Mouse (Mus musculus) kidney, adult 2 months (tissue): ENCODE data around the gene Tbc1d24. TPM values are rescaled to one million over a fixed set of nuclear protein-coding genes. Genes with fewer than 3 reads are reported as not detected.

Experiments
- DNase-seq: peaks from one replicate; pipeline ENCODE4 v3.0.0; 2021
- H3K27ac ChIP-seq: fragments of 200-500 bp; 2 replicates; pipeline ENCODE4 v1.5.1; 2012; ENCODE audit warnings: low read depth, low read length, control low read depth, inconsistent platforms; ENCODE audit not compliant: insufficient read depth
- H3K27me3 ChIP-seq: fragments of 200-500 bp; replicated peaks from 2 replicates; pipeline ENCODE4 v1.6.1; 2012; ENCODE audit warnings: mild to moderate bottlenecking, moderate library complexity, low read length, inconsistent platforms; ENCODE audit not compliant: control insufficient read depth, insufficient read depth
- H3K36me3 ChIP-seq: fragments of 200-500 bp; 2 replicates; pipeline ENCODE4 v1.6.1; 2012; ENCODE audit warnings: mild to moderate bottlenecking, moderate library complexity, low read length, inconsistent platforms; ENCODE audit not compliant: control insufficient read depth, insufficient read depth
- H3K4me1 ChIP-seq: fragments of 200-500 bp; 2 replicates; pipeline ENCODE4 v1.6.1; 2011; ENCODE audit warnings: low read length; ENCODE audit not compliant: control insufficient read depth, insufficient read depth
- H3K4me3 ChIP-seq: fragments of 200-500 bp; 2 replicates; pipeline ENCODE4 v1.5.1; 2011; ENCODE audit warnings: mild to moderate bottlenecking, low read depth, low read length, control low read depth; ENCODE audit not compliant: insufficient read depth
- CTCF ChIP-seq: fragments of 200-500 bp; conservative IDR thresholded peaks from 2 replicates; pipeline ENCODE4 v1.5.1; 2011; ENCODE audit warnings: low read depth, mild to moderate bottlenecking, control low read depth, low read length, moderate library complexity, mixed read lengths; ENCODE audit not compliant: insufficient read depth, insufficient read length
- POLR2A ChIP-seq: fragments of 200-500 bp; IDR thresholded peaks from one replicate; pipeline ENCODE4 v1.6.1; 2011; ENCODE audit warnings: low read depth, low read length, control low read depth
- WGBS: fragments of 180-500 bp; shearing (Covaris S2); methylation state at CpG from one replicate; pipeline ENCODE4 v1.1.7; 2018; 5-methylcytosine and 5-hydroxymethylcytosine counted together
- polyA plus RNA-seq: library from polyadenylated mRNA; depleted of rRNA; stranded (reverse); fragments of >200 nt; gene quantifications from 2 replicates; pipeline ENCODE4 v1.2.3, GENCODE M21; 2012

Tbc1d24 gene
- polyA plus RNA-seq, 1 experiment, result 15.0 TPM

- no peak for DNase-seq
- TF ChIP-seq CTCF, result no peak
- TF ChIP-seq POLR2A, result no peak
- WGBS, result 93% methylated on average over 3 of the region's 3 CpGs
- H3K36me3 ChIP-seq, result no peaks in the 10 kb centered on the region
- H3K4me1 ChIP-seq, result peaks cover 8% of the 10 kb centered on the region; the same call in 1 of the 2 replicates
- no peak overlapping the region for H3K27ac ChIP-seq
- H3K4me3 ChIP-seq, result no peak overlapping the region
- H3K27me3 ChIP-seq, result no peaks in the 10 kb centered on the region
These were observed 4.5 kb upstream of the Tbc1d24 start for GRCm38 (mm10) chr17:24209916-24210240.

DNA sequence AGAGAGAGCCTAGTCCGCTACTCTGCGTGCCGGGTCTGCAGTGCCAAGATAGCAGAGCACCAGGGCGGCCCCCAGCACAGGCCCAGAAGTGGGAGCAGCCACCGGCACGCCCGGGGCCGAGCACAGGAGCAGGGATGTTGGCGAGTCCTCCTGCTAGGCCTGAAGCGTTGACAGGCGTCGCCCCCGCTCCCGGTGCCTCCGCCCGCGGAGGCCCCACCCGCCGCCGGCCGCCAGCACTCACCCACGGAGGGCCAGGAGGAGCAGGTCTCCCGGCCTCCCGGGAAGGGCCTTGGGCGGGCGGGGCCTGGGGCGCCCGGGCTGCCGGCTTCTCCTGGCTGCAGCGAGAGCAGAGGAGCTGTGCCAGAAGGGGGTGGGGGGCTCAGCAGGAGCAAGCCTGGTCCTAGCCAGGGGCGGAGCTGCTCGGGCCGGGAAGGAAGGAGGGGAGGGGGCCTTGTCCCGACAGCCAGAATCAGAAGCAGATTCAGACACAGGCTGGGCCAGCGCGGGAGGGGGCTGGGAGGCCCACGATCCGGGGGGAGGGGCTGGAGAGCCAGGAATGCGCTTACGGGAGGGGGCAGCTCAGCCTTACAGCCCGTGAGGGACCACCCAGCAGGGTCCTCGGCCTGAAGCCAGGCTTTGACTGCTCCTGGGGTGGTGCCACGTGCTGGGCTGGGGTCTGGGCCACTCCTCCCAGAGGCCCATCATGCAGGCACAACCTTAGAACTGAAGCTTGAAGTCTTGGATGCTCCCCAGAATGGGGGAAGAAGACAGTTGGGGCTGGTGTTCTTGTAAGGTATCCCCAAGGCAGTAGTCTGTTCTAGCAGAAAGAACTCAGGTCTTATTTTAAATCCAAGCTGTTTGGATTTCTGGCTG, 3.9 kb upstream of the Tbc1d24 start, which contains the start of gene Ntn3:
Gene Ntn3, minus strand, starts transcription at position 489 of the 873 bp plus-strand sequence.
- no peak within 1 kb of the TSS for H3K27ac ChIP-seq
- peak; percentile 23 for DNase-seq
- no peaks in the 10 kb centered on the region for H3K36me3 ChIP-seq
- no peaks in the 10 kb centered on the region for H3K27me3 ChIP-seq
- H3K4me1 ChIP-seq, result peaks cover 8% of the 10 kb centered on the region; the same call in 1 of the 2 replicates
- no peak for TF ChIP-seq CTCF
- WGBS, result 11% methylated on average over 43 of the region's 43 CpGs
- H3K4me3 ChIP-seq, result peak within 1 kb of the TSS; percentile 45

DNA sequence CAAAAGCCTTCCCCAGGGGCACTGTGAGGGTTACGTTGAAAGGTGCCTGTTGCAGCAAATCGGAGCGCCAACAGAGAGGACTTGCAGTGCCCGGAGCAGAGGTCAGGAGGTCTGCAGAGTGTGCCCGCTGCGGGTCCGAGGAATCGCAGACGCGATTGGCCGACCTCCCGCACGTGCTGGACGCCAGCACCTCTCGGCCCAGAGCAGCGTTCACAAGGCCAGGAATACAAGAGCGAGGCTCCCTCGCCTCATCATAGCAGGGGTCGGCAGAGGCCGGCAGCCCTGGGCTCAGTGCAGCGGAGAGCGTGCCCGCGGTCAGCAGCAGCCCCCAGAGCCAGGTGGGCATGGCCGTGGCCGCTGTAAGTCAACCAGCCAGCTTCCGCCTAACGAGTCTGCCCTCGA, 3.3 kb upstream of the Tbc1d24 start:
- peak overlapping the region; percentile 45 for H3K4me3 ChIP-seq
- H3K4me1 ChIP-seq, result peaks cover 8% of the 10 kb centered on the region; the same call in 1 of the 2 replicates
- no peaks in the 10 kb centered on the region for H3K36me3 ChIP-seq
- WGBS, result 10% methylated on average over 29 of the region's 29 CpGs
- peak; percentile 31 for DNase-seq
- no peak overlapping the region for H3K27ac ChIP-seq
- no peaks in the 10 kb centered on the region for H3K27me3 ChIP-seq
- TF ChIP-seq CTCF, result no peak
- TF ChIP-seq POLR2A, result no peak

GRCm38 (mm10) chr17:24207768-24208640, 2.6 kb upstream of the Tbc1d24 start:
- TF ChIP-seq POLR2A, result no peak
- TF ChIP-seq CTCF, result no peak
- DNase-seq, result no peak
- Histone ChIP-seq H3K4me3 (no peak overlapping the region; the same call in 1 of the 2 replicates), H3K27ac (no peak overlapping the region), H3K36me3 (no peaks in the 10 kb centered on the region), H3K4me1 (peaks cover 8% of the 10 kb centered on the region; the same call in 1 of the 2 replicates), H3K27me3 (no peaks in the 10 kb centered on the region)
- WGBS, result 84% methylated on average over 34 of the region's 34 CpGs

DNA sequence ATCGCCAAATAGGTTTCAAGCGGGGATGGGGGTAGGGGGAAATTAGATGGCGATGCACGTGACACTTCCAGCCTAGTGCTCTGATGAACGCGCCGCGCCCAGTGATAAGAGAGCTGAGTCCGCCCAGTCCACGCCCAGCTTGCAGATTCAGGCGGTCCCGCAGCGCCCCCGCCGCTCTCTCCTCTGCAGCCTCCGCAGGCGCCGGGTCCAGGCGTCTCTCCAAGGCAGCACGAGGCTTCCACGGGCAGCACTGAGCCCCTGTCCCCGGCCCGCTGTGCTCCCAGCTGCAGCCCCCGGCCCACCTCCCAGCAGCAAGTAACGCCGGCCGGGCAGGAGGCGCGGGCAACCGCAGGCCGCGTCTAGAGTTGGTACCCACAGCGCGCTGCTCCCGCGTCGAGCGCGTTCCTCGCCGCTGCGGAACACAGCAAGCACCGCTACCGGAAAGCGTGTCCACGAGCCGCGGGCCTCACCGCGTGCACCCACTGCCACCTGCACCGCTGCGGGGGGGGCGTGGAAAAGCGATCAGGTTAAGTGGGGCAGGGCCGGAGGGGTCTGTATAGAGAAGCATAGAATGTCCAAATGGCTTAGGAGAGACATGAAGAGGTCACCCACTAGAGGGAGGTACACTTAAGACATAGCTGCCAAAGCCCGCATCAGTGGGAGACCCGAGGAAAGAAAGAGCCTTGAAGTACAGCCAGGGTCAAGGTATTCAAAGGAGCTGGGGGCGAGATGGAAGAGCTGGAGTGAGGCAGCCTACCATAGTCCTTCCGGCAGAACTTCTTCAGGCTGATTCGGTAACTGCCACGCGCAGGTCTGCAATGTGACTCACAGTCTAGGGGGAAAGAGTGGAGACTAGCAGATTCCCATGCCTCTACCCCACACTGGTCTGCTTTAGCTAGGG, 1.3 kb upstream of the Tbc1d24 start:
- Histone ChIP-seq H3K4me1 (peaks cover 8% of the 10 kb centered on the region; the same call in 1 of the 2 replicates), H3K36me3 (no peaks in the 10 kb centered on the region), H3K4me3 (peak overlapping the region; percentile 28), H3K27me3 (no peaks in the 10 kb centered on the region), H3K27ac (no peak overlapping the region)
- DNase-seq, result peak; percentile 50
- 12% methylated on average over 62 of the region's 62 CpGs for WGBS
- TF ChIP-seq POLR2A, result no peak
- TF ChIP-seq CTCF, result no peak

- H3K4me1 ChIP-seq, result peaks cover 4% of the 10 kb centered on the region; the same call in 1 of the 2 replicates
- H3K4me3 ChIP-seq, result peak overlapping the region; percentile 54
- H3K27me3 ChIP-seq, result no peaks in the 10 kb centered on the region
- no peaks in the 10 kb centered on the region for H3K36me3 ChIP-seq
- no peak overlapping the region for H3K27ac ChIP-seq
- peak; percentile 57 for DNase-seq
- WGBS, result 7% methylated on average over 15 of the region's 15 CpGs
- TF ChIP-seq CTCF (no peak), POLR2A (no peak)
These were observed 573 bp upstream of the Tbc1d24 start for GRCm38 (mm10) chr17:24205908-24206361.
